Mouse (Mus musculus): ENCODE results near the gene Dgkq.

DNA sequence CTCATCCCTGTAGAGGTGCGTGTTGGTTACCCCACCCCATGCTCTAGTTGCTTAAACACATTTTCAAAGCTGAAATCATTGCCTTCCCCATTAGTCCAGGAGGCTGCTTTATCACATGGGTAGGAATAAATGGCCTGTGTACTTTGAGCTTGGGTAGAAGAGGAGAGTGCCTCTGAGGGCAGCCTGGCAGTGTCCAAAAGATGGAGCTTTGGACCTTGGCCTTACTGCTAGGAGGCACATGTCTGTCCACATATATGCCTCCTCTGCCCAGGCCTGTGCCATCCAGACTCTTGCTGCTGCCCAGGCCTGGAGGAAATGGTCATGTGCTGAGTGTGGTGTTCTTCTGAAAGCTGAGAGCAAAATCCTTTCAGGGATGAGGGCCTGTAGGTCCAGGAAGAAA is 38.9 kb upstream of the Dgkq start:
- TF ChIP-seq MAFK (IDR thresholded peaks at IDR 0.05; ENCODE audit: insufficient read depth, low read depth, low read length) (no peak), CHD2 (IDR thresholded peaks at IDR 0.05; ENCODE audit: low read depth, low read length) (no peak)
